Mouse (Mus musculus) gastrocnemius, adult 8-10 months (tissue): ENCODE results near the gene Slc8a3. TPM values are rescaled to one million over a fixed set of nuclear protein-coding genes. Genes with fewer than 3 reads are reported as not detected.
A peak's percentile ranks its signal among the peaks of the same experiment; 100 is the strongest.
"Not testable (repeated sequence)": the region's sequence is repeated elsewhere in the genome, so short reads cannot be mapped to it uniquely, and the experiment has no call there.

Source experiments
- DNase-seq, 2 experiments: peaks; one replicate each; pipeline ENCODE4 v3.0.0; 2022; ENCODE audit warnings: low spot score in 2 of 2
- total RNA-seq, 4 experiments: library from RNA; stranded (reverse); gene quantifications; 2 replicates each; pipeline ENCODE4 v1.2.4; 2022

Slc8a3 gene
- total RNA-seq, result 10 to 100 TPM; 35.3 to 52.3 (median 45.8) TPM

GRCm38 (mm10) chr12:81332875-81333421 is at the start of gene Slc8a3:
Gene Slc8a3, minus strand, starts transcription at chr12:81333180.
- DNase-seq, result peak; percentile 40 to 67

GRCm38 (mm10) chr12:81379364-81379763 is 46.4 kb upstream of the Slc8a3 start, which contains the start of gene Gm4787:
Gene Gm4787, minus strand, starts transcription at chr12:81379464.
- DNase-seq, result not testable (repeated sequence)

- DNase-seq, result no peak
Measured at GRCm38 (mm10) chr12:81333841-81334240, 861 bp upstream of the Slc8a3 start.

GRCm38 (mm10) chr12:81331937-81332874 is 774 bp downstream of the Slc8a3 start:
- DNase-seq, result peak; percentile 11 to 63

- peak in 1 of 2 experiments; percentile 19 for DNase-seq
Measured at GRCm38 (mm10) chr12:81331046-81331638, 1.8 kb downstream of the Slc8a3 start.

- no peak for DNase-seq
Measured at GRCm38 (mm10) chr12:81324991-81325390, 8.0 kb downstream of the Slc8a3 start.

- DNase-seq, result no peak
Measured at GRCm38 (mm10) chr12:81324116-81324515, 8.9 kb downstream of the Slc8a3 start.

GRCm38 (mm10) chr12:81321021-81321420 is 12.0 kb downstream of the Slc8a3 start:
- DNase-seq, result no peak

- DNase-seq, result no peak
Measured at GRCm38 (mm10) chr12:81317811-81318210, 15.2 kb downstream of the Slc8a3 start.

- DNase-seq, result no peak
Measured at GRCm38 (mm10) chr12:81315953-81316352, 17.0 kb downstream of the Slc8a3 start.

- DNase-seq, result no peak
Measured at GRCm38 (mm10) chr12:81303626-81304025, 29.4 kb downstream of the Slc8a3 start.

- no peak for DNase-seq
Measured at GRCm38 (mm10) chr12:81294613-81295012, 38.4 kb downstream of the Slc8a3 start.

- DNase-seq, result no peak
Measured at GRCm38 (mm10) chr12:81278031-81278430, 54.9 kb downstream of the Slc8a3 start.

GRCm38 (mm10) chr12:81274616-81275015 is 58.4 kb downstream of the Slc8a3 start:
- no peak for DNase-seq

- DNase-seq, result no peak
Measured at GRCm38 (mm10) chr12:81273333-81273732, 59.6 kb downstream of the Slc8a3 start.

GRCm38 (mm10) chr12:81269246-81269645 is 63.7 kb downstream of the Slc8a3 start:
- DNase-seq, result no peak

GRCm38 (mm10) chr12:81262821-81263220 is 70.2 kb downstream of the Slc8a3 start:
- DNase-seq, result no peak

GRCm38 (mm10) chr12:81258215-81258614 is 74.8 kb downstream of the Slc8a3 start:
- DNase-seq, result no peak

- DNase-seq, result peak; percentile 52 to 72
Measured at GRCm38 (mm10) chr12:81245411-81245810, 87.6 kb downstream of the Slc8a3 start.

- DNase-seq, result peak; percentile 47 to 72
Measured at GRCm38 (mm10) chr12:81244954-81245353, 88.0 kb downstream of the Slc8a3 start.

- DNase-seq, result peak; percentile 72 to 85
Measured at GRCm38 (mm10) chr12:81244492-81244891, 88.5 kb downstream of the Slc8a3 start.

GRCm38 (mm10) chr12:81241676-81242075 is 91.3 kb downstream of the Slc8a3 start:
- no peak for DNase-seq
